Mouse (Mus musculus): ENCODE data around the gene Trim65.

The Trim65 gene

DNA sequence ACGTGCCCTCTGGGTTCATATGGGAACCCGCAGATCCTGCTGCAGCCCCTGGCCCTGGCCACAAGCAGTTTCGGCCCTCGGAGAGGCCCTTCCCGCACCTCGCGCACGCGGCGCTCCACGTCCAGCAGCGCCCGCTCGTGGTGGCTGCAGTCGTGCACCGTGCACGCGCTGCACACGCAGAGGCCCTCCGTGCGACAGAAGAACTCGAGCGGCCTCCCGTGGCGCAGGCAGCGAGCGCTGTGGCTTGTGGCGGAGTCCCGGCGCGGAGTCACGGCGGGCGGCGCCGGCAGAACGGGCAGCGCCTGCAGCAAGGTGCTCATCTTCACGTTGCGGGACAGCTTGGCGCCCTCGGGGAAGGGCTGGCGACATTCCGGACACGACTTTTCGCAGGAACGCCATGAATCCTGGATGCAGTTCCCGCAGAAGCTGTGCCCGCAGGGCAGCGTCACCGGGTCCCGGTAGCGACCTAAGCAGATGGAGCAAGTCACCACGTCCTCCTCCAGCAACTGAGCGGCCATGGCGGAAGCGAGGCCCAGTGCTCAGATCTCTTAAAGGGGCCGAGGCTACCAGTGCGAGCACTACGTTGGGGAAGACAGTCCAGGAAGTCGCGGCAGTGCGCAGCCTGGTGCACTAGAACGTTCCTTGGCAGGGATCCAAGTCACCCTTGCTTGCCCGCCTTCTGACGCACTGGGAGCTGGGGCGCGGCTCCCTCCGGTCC, at the start of gene Trim65:
TSS of gene Trim65 (minus strand) at position 641 of the 718 bp plus-strand sequence.
- DNase-seq (ENCODE audit: low read depth, low spot score): peak; percentile 83

DNA sequence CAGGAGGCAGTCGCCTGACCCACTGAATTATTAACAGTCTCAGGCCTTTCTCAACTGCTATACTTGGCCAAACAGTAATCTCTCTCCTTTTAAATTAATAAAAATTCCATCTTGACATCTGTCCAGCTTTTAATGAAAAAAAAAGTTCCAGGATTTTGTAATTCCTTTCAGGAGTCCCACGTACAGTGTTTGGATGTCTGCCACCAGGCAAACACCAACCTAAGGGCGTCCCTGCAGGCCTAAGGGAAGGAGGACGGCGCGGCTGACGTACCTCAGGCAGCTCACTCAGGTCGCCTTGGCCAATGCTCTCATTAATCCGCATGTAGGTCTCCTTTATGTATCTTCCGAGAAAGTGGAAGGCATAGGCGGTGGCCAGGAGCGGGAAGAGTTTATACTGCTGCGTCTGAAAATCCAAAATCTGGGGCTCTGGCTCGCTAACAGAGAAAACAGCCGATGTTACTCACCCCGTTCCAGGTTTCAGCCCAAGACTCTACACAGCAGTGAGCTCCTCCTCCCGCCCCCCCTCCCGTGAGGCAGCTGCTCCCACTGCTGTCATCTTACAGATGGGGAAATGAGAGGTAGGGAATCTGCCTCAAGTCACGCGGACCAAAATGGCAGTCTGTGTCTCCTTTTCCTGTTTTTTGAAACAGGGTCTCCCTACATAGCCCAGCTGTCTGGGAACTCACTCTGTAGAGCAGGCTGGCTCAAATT, 47.6 kb upstream of the Trim65 start:
- DNase-seq (ENCODE audit: low read depth, low spot score): no peak

GRCm38 (mm10) chr11:116176010-116176409, 45.1 kb upstream of the Trim65 start:
- peak; percentile 55 for DNase-seq (ENCODE audit: low read depth, low spot score)

DNA sequence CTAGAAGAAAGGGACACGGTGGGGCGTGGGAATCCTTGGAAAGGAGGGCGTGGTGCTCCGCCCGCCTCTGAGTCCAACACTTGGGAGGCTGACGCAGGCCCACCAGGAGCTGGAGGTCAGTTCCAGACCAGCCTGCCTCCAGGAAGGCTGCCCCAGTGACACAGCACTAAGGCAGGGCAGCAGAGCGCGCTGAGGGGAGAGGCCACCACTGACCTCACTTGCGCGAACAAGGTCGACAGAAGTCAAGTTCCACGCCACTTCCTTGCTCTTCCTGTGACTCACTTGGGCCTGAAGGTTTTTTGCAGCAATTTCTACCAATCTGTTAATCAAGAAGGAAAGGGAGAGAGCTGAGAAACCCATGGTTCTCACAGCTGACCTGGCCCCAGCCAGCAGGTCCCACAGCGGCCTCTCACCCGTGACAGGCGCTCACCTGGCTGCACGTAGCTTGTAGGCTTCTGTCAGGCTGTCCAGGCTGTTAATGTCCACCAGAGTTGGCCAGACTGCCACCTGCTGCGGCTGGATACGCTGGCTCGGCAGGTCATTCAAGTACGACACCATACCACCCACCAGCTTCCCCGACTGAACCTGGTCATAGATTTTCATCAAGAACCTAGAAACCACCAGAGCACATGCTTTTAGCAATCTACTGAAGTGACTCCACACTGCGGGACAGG, 44.0 kb upstream of the Trim65 start:
- DNase-seq (ENCODE audit: low read depth, low spot score): no peak

DNA sequence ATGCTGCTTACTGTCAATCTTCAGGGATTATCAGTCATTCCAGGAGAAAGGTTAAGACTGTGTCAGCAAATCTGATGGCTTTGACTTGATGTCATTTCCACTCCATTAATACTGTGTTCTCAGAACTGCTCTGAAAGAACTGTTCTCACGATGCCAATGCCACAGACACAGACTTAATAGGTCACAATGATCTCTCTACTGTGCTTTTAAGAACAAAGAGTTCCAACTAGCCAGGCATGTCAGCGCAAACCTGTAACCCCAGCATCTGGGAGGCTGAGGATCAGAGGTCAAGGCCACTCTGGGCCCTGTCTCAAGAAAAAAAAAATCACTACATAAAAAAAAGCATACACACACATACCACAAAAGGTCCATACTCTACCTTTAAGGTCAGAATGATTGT, 41.0 kb upstream of the Trim65 start:
- DNase-seq (ENCODE audit: low read depth, low spot score): no peak

GRCm38 (mm10) chr11:116170003-116170800, 39.3 kb upstream of the Trim65 start:
- DNase-seq (ENCODE audit: low read depth, low spot score): no peak

DNA sequence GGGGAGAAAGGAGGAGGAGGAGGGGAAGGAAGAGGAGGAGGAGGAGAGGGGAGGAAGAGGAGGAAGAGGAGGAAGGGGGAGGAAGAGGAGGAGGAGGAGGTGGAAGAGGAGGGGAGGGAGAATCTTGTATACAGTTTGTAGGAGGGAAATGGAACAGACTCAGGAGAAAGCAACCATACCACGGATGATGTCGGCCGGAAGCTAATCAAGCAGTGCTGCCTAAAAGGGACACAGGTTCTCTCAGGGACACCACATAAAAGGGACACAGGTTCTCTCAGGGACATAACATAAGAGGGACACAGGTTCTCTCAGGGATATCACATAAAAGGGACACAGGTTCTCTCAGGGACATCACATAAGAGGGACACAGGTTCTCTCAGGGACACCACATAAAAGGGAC, 38.3 kb upstream of the Trim65 start:
- no peak for DNase-seq (ENCODE audit: low read depth, low spot score)

GRCm38 (mm10) chr11:116167884-116168439, 37.0 kb upstream of the Trim65 start, which contains the start of gene Fbf1:
Gene Fbf1, minus strand, starts transcription at chr11:116168166.
- peak; percentile 97 for DNase-seq (ENCODE audit: low read depth, low spot score)

- DNase-seq (ENCODE audit: low read depth, low spot score): peak; percentile 94
These were observed 36.3 kb upstream of the Trim65 start for GRCm38 (mm10) chr11:116167232-116167631.

DNA sequence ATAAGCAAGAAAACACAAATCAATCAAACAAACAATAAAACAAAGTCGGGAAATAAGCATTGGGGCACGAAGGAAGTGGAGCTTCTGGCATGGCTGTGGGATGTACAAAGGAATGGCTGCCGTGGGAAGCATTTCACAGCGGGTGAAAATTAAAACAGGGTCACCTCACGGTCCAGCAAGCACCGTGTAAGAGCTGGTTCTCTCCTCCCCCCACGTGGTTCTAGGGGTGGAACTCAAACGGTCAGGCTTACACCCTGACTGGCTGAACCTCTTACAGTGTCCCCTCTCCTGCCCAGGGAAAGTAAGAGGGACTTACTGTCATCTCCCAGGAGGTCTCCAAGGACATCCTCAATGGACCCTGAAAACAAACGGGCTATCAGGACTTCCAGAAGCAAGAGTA, 32.1 kb upstream of the Trim65 start:
- no peak for DNase-seq (ENCODE audit: low read depth, low spot score)

DNA sequence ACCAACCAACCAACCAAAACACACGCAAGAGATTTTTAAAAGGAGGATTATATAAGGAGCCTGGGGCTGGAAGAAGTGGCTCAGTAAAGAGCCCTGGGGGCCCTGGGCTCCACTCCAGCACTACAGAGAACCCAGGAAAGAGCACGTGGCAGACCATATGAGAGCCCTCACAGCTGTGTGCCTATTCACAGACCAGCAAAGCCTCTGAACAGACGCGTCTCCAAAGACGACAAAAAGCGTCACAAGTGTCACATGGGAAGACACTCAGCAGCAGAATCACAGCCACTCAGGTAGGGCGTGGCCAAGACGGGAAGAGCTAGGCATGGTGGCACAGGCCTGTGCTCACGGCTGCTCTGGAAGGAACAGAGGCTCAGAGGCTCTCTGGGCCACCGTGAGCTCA, 31.2 kb upstream of the Trim65 start:
- DNase-seq (ENCODE audit: low read depth, low spot score): no peak

GRCm38 (mm10) chr11:116161312-116161711, 30.4 kb upstream of the Trim65 start:
- no peak for DNase-seq (ENCODE audit: low read depth, low spot score)

- DNase-seq (ENCODE audit: low read depth, low spot score): no peak
These were observed 20.0 kb upstream of the Trim65 start for GRCm38 (mm10) chr11:116150960-116151359.

DNA sequence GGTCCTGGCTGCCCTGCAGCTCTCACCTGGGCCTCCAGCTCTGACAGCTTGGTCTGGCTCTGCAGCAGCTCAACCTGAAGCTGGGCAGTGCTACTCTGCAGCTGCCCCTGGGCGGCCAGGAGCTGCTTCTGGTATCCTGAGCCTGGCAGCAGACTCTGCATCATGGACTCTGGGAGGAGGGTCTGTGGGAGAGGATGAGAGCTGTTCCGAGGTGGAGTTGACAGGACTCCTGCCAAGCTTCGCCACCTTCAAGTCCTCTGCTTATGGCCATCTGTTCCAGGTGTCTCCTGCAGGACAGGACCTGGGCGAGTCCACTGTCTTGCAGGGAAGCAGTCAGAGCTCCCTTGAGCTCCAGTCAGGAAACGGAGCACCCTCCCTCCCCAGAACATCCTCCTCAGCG, 18.4 kb upstream of the Trim65 start:
- DNase-seq (ENCODE audit: low read depth, low spot score): no peak

DNA sequence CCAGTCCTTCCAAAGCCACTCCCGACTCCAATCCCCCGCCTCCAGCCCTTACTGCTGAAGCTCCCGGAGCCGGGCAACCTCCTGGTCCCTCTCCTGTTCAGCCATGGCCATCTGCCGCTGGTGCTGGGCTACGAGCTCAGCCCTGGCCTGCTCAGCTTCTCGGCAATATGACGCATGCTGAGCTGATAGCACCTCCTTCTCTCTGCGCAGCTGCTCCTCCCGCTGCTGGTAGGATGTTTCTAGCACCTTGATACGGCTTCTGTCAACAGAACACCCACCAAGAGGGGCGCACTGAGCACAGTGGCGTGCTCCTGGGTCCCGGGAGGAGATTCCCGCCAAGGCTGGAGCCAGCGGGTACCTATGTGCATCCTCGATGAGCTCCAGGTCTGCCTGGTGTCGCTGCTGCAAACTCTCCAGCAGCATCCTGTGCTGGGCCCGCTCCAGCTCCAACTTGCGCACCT, 17.9 kb upstream of the Trim65 start:
- DNase-seq (ENCODE audit: low read depth, low spot score): no peak

DNA sequence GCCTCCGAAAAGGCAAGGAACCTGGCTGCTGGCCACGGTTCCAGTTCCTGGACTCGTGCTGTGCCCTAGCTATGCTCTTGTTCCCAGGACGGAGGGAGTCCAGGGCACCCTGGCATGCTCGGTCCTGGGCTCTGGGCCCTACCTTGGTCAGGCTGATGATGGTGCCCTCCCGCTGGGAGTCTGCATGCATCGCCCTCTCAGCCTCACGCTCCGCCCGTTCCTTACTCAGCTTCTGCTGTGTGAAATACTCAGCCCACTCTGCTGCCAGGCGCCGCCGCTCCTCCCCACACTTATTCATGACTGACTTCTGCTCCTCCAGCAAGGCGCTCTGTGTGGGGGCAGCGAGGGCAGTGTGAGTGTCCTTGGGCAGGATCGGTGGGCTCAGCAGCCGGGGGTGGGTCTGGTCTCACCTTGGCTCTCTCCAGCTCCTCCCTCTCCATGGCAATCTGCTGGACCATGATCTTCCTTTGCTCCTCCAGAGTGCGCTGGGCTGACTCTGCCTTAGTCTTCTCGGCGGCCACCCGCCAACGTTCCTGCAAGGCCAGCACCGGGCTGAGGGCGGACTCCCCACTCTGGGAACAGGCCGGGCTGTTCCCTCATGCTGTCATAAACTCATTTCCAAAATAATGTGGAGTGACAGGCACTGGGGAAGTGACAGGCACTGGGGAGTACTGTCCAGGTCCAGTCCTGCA, 15.5 kb upstream of the Trim65 start:
- no peak for DNase-seq (ENCODE audit: low read depth, low spot score)

DNA sequence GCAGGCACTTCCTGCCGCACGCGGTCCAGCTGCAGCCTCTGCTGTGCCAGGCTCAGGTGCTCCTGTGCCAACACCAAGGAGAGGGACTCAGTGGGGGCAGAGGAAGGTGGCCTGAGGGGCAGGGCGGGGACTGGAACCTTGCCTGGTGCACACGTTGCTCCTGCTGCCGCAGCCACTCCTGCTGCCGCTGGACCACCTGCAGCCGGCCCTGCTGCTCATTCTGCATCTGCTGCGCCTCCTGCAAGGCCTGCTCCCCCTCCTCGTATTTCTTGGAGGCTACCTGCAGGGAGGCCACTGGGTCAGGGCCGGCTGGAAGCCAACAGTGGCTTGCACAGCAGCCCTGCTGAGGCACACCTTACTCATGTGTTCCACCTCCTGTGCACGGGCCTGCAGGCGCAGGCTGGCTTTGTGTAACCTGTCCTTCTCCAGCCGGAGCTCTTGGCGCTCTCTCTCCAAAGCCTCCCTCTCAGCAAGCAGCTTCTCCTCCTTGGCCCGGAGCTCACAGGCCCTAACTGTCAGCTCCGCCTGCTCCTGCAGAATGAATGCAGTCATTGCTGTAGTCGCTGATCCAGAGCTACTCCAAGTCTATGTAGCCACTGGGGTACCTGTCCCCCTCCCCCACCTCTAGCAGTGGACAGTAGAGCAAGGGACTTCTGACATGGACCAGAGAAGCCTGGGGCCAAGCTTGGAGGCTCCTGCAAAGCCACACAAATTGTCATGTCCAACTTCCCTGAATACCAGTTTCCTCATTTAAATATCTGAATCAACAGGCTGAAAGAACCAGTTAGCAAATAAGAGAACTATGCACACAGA, 14.8 kb upstream of the Trim65 start:
- DNase-seq (ENCODE audit: low read depth, low spot score): no peak

GRCm38 (mm10) chr11:116143468-116143867, 12.5 kb upstream of the Trim65 start:
- no peak for DNase-seq (ENCODE audit: low read depth, low spot score)

- DNase-seq (ENCODE audit: low read depth, low spot score): peak; percentile 81
These were observed 11.5 kb upstream of the Trim65 start for GRCm38 (mm10) chr11:116142211-116142991.
